Mouse (Mus musculus) adrenal gland, adult 2 months (tissue): ENCODE measurements around the gene Ogdh. TPM values are rescaled to one million over a fixed set of nuclear protein-coding genes. Genes with fewer than 3 reads are reported as not detected.

Experiments
- microRNA-seq, 2 experiments: library from miRNA; unstranded; fragments of <30 nt; microRNA quantifications; one replicate each; pipeline ENCODE4 v1.2.0; 2021
- polyA plus RNA-seq: library from polyadenylated mRNA; depleted of rRNA; stranded (reverse); fragments of >200 nt; gene quantifications from 2 replicates; pipeline ENCODE4 v1.2.3, GENCODE M21; 2012; rRNA removed
- total RNA-seq, 2 experiments: library from RNA; stranded (reverse); gene quantifications; 2 replicates each; pipeline ENCODE4 v1.2.3; 2021

Gene Ogdh
- total and polyA plus RNA-seq, 3 experiments, result 333 to 682 (median 601) TPM

Small RNA genes lying within 50 kb of the gene (microRNA-seq; reads per million reads assigned to microRNA genes)
- 0.41 to 0.66 reads per million in 2 experiments for gene Mir7651

Other genes with a start within 250 kb of the Ogdh start
- gene Camk2b, start 225.3 kb upstream of the Ogdh start, total RNA-seq, result 10 to 100 TPM; 11.1 to 16.2 TPM
- gene Camk2b, start 225.3 kb upstream of the Ogdh start, polyA plus RNA-seq, result 10.2 and 12.0 TPM in 2 replicates
- under 1 TPM; 0.23 to 0.35 TPM for gene A730071L15Rik, start 91.6 kb upstream of the Ogdh start, total RNA-seq
- not detected in 2 replicates for gene A730071L15Rik, start 91.6 kb upstream of the Ogdh start, polyA plus RNA-seq
- 10 to 100 TPM; 51.3 to 69.0 TPM for gene Nudcd3, start 91.2 kb upstream of the Ogdh start, total RNA-seq
- 34.2 and 37.5 TPM in 2 replicates for gene Nudcd3, start 91.2 kb upstream of the Ogdh start, polyA plus RNA-seq
- not detected for gene Npc1l1, start 61.5 kb upstream of the Ogdh start, total RNA-seq
- gene Npc1l1, start 61.5 kb upstream of the Ogdh start, polyA plus RNA-seq, result 0.18 and 0.32 TPM in 2 replicates
- 10 to 100 TPM; 44.9 to 51.8 TPM for gene Ddx56, start 23.9 kb upstream of the Ogdh start, total RNA-seq
- gene Ddx56, start 23.9 kb upstream of the Ogdh start, polyA plus RNA-seq, result 23.7 and 27.6 TPM in 2 replicates
- gene Tmed4, start 16.8 kb upstream of the Ogdh start, total RNA-seq, result 100 to 1,000 TPM; 113 to 118 TPM
- 116 and 154 TPM in 2 replicates for gene Tmed4, start 16.8 kb upstream of the Ogdh start, polyA plus RNA-seq
- 10 to 100 TPM; 50.5 to 52.8 TPM for gene Zmiz2, start 97.4 kb downstream of the Ogdh start, total RNA-seq
- gene Zmiz2, start 97.4 kb downstream of the Ogdh start, polyA plus RNA-seq, result 71.1 and 85.0 TPM in 2 replicates
- gene Ppia, start 123.8 kb downstream of the Ogdh start, total RNA-seq, result 1,000 to 10,000 TPM; 1,264 to 1,797 TPM
- gene Ppia, start 123.8 kb downstream of the Ogdh start, polyA plus RNA-seq, result 237 and 265 TPM in 2 replicates
- 10 to 100 TPM; 39.2 to 86.1 TPM for gene H2afv, start 152.8 kb downstream of the Ogdh start, total RNA-seq
- gene H2afv, start 152.8 kb downstream of the Ogdh start, polyA plus RNA-seq, result 15.0 and 17.4 TPM in 2 replicates
- 10 to 100 TPM; 48.9 to 58.7 TPM for gene Purb, start 184.3 kb downstream of the Ogdh start, total RNA-seq
- 10.1 and 11.0 TPM in 2 replicates for gene Purb, start 184.3 kb downstream of the Ogdh start, polyA plus RNA-seq
- 1 to 10 TPM; 2.1 to 2.6 TPM for gene Myo1g, start 229.3 kb downstream of the Ogdh start, total RNA-seq
- gene Myo1g, start 229.3 kb downstream of the Ogdh start, polyA plus RNA-seq, result 3.8 and 4.7 TPM in 2 replicates